Mouse (Mus musculus) left cerebral cortex, adult 2 months (tissue): ENCODE results near the gene Rpl27a. TPM values are rescaled to one million over a fixed set of nuclear protein-coding genes. Genes with fewer than 3 reads are reported as not detected.

Source experiments
- DNase-seq, 2 experiments: peaks; one replicate each; pipeline ENCODE4 v3.0.0; 2021 to 2022; ENCODE audit warnings: low spot score in 2 of 2, mixed read lengths in 1 of 2; ENCODE audit errors: extremely low spot score in 1 of 2
- H3K27ac ChIP-seq: fragments of 200-600 bp; 2 replicates; pipeline ENCODE4 v1.8.1; 2022
- H3K4me3 ChIP-seq: fragments of 200-600 bp; 2 replicates; pipeline ENCODE4 v1.8.1; 2022
- CTCF ChIP-seq: fragments of 200-600 bp; IDR thresholded peaks from 2 replicates; pipeline ENCODE4 v1.8.1; 2022; ENCODE audit warnings: antibody characterized with exemption, mild to moderate bottlenecking, moderate library complexity
- intact Hi-C: fragments of 180-260 bp; cut with DNase I; formaldehyde crosslinking; loops from one replicate; pipeline ENCODE4 v1.15.1; 2025
- total RNA-seq, 2 experiments: library from RNA; stranded (reverse); gene quantifications; 2 replicates each; pipeline ENCODE4 v1.2.3; 2021

The Rpl27a gene
- total RNA-seq, 2 experiments from 2014 or later, result 145 to 147 TPM

DNA sequence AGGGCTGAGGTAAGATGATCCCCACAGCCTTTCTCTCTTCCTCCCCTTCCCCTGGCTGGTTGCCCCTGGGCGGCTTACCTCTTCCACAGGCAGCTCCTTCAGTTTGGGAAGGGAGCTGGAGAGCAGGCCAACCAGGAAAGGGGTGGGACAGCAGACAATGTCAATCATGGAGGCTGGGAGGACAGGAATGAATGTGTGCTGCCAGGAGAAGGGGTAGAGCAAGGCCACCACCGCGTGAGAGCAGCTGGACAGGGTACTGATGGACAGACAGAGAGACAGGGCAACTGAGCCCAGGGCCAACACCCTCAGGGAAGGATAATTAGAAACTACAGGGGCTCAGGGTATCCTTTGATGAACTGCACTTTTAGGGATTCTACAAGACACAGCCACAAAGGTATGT, 8.6 kb downstream of the Rpl27a start:
- intact Hi-C loops, result no loop called here
- DNase-seq, result no peak
- H3K27ac ChIP-seq, result no peak overlapping the region
- no peak overlapping the region for H3K4me3 ChIP-seq
- TF ChIP-seq CTCF, result no peak

GRCm38 (mm10) chr7:109528356-109528755, 9.4 kb downstream of the Rpl27a start:
- peak; percentile 35 to 39 for DNase-seq
- intact Hi-C loops, result loop anchor here (2.0 kb wide), 1 partner anchor 190 kb away; no protein-coding TSS in a partner anchor
- Histone ChIP-seq H3K4me3 (no peak overlapping the region), H3K27ac (no peak overlapping the region)
- TF ChIP-seq CTCF, result peak; percentile 66

GRCm38 (mm10) chr7:109529741-109530140, 10.8 kb downstream of the Rpl27a start:
- DNase-seq, result no peak
- intact Hi-C loops, result loop anchor here (2.0 kb wide), 1 partner anchor 189 kb away; no protein-coding TSS in a partner anchor
- H3K27ac ChIP-seq, result no peak overlapping the region
- no peak overlapping the region for H3K4me3 ChIP-seq
- no peak for TF ChIP-seq CTCF

DNA sequence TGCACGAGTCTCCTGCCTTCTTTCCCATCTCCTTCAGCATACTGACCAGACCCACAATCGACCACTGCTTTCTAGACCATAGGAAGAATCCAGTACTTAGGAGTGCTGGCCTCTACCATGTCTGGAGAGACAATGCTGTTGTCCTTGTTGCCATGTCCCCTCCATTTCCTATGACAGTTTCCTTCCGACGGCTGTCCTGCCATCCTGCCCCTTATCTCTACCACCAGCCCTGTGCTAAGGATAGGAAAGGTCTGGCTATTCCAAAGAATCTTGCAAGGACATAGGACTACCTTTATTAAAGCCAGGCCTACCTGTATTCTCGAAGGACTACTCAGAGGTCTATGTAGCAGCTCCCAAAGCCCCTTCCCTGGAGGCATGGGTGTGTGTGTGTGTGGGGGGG, 12.6 kb downstream of the Rpl27a start:
- no peak for TF ChIP-seq CTCF
- Histone ChIP-seq H3K4me3 (no peak overlapping the region), H3K27ac (no peak overlapping the region; the same call in 1 of the 2 replicates)
- DNase-seq, result no peak
- intact Hi-C loops, result no loop called here

GRCm38 (mm10) chr7:109532691-109533090, 13.7 kb downstream of the Rpl27a start:
- DNase-seq, result no peak
- no peak overlapping the region for H3K4me3 ChIP-seq
- intact Hi-C loops, result no loop called here
- TF ChIP-seq CTCF, result no peak
- peak overlapping the region; percentile 44; the same call in 1 of the 2 replicates for H3K27ac ChIP-seq

- TF ChIP-seq CTCF, result no peak; the same call in 1 of the 2 replicates
- intact Hi-C loops, result no loop called here
- Histone ChIP-seq H3K4me3 (no peak overlapping the region), H3K27ac (peak overlapping the region; percentile 44; the same call in 1 of the 2 replicates)
- DNase-seq, result no peak
Observed at GRCm38 (mm10) chr7:109533129-109533528, 14.2 kb downstream of the Rpl27a start.

DNA sequence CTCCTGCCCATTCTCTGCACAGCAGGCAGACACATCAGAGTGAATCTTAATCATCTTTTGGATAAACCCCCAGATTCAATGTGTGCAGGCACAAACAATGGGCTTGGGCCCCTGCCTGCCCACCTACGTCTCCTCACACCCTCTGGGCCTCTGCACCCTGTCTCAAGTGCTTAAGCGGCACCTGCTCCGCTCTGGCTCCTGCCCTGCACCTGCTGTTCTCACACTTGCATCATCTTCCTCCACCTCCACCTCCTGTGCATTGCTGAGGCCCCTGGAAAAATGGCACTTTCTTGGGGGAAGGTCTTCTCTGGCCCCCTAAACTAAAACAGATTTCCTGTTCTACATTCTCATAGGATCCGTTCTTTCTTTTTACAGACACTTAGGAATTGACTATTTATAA, 14.9 kb downstream of the Rpl27a start:
- no peak for TF ChIP-seq CTCF
- H3K4me3 ChIP-seq, result no peak overlapping the region
- DNase-seq, result no peak
- H3K27ac ChIP-seq, result peak overlapping the region; percentile 19; the same call in 1 of the 2 replicates
- intact Hi-C loops, result no loop called here

DNA sequence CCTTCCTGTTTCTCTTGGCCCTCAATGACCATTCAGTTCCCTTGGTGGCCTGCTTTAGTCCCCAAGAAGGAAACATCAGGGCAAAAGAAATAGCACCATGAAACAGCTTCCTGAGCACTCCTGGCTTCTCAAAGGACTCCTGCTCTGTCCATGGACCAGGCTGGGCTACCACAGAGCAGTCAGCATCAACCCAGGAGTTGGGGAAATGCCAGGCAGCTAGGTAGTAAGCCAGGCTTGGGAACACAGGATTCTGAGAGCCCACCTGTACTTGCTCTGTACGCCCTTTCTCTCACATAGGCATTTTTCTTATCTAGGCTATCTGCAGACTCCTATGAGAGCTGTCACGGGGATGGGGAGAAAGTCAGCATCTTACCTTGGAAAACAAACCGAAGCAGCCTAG, 16.0 kb downstream of the Rpl27a start:
- Histone ChIP-seq H3K27ac (peak overlapping the region; percentile 3; the same call in 1 of the 2 replicates), H3K4me3 (no peak overlapping the region)
- no peak for TF ChIP-seq CTCF
- intact Hi-C loops, result no loop called here
- DNase-seq, result no peak

DNA sequence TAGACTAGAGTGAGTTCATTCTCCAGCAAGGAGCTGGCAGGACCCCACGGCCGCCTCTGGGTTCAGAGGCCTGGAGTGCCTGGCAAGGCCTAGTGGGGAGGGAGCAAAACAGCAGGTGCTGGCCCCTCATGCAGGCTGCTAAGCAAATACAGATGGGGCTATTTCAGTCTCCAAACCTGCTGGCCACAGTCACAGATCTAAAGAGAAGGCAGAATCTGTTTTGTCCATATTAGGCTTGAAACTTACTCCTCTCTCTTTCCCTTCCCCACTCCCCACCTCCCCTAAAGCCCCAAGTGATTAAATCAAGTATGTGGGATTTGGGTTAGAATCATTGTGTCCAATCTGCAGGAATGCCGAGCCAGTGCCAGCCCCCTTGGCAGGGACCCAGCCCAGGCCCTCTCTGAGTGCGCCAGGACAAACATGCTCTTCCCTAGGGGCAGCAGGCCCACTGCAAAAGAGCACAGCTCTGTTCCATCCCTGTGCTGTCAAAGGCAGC, 17.6 kb downstream of the Rpl27a start:
- peak overlapping the region; percentile 33 for H3K27ac ChIP-seq
- intact Hi-C loops, result no loop called here
- no peak; the same call in 1 of the 2 replicates for TF ChIP-seq CTCF
- H3K4me3 ChIP-seq, result no peak overlapping the region
- no peak for DNase-seq

DNA sequence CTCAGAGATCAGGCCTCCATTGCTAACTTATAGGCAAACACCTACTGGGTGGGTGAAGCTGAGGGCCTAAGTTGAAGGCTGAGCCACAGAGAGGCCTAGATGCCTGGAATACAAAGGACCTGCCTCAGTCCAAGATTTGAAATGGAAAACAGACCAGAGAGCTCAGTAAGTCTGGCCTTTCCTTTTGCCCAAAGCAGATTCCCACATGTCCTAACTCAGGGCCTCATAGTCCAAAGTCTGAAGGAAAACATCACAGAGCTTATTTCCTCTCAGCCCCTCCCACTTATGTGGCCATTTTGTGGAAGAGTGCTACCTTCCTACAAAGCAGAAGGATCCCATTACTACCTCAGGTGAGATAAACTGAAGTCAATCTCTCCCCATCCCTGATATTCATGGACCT, 22.0 kb downstream of the Rpl27a start:
- no peak for TF ChIP-seq CTCF
- Histone ChIP-seq H3K27ac (no peak overlapping the region), H3K4me3 (no peak overlapping the region)
- DNase-seq, result no peak
- intact Hi-C loops, result no loop called here

DNA sequence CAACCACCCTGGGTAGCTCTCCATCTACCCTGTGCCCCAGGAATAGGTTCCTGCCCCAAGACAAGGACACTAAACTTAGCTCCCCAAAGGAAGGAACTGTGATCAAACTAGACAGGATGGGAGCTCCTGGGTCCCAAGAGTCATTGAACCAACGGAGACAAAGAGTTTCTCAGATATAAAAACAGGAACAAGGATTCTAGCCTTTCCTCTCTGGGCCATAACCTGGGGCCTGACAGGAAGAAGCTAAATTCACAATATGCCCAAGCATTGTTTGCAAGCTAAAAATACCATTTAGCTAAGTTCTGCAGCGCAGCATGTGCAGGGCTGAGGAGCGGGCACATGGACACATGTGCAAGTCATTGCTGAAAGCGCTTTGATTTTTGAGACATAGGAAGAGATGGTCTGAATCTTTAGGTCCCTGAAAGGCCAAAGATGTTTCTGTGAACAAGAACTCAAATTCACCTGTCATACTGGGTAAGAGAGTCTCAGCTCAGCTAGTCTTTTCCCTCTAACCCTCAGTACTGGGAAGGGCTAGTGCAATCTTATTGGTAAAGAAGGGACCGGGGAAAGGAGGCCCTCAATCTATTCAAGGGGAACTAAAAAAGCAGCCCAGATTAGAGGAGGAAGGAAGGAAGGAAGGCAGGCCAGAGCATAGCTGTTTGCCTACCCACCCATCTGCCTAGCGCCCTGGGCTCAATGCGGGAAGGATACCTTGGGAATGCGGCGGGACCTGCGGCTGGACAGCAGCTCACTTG, 22.8 kb downstream of the Rpl27a start:
- Histone ChIP-seq H3K27ac (peak overlapping the region; percentile 11; the same call in 1 of the 2 replicates), H3K4me3 (no peak overlapping the region)
- no peak for DNase-seq
- intact Hi-C loops, result no loop called here
- no peak for TF ChIP-seq CTCF

- Histone ChIP-seq H3K4me3 (no peak overlapping the region), H3K27ac (peak overlapping the region; percentile 11; the same call in 1 of the 2 replicates)
- intact Hi-C loops, result no loop called here
- DNase-seq, result no peak
- TF ChIP-seq CTCF, result no peak
Observed at GRCm38 (mm10) chr7:109542364-109542628, 23.3 kb downstream of the Rpl27a start.

DNA sequence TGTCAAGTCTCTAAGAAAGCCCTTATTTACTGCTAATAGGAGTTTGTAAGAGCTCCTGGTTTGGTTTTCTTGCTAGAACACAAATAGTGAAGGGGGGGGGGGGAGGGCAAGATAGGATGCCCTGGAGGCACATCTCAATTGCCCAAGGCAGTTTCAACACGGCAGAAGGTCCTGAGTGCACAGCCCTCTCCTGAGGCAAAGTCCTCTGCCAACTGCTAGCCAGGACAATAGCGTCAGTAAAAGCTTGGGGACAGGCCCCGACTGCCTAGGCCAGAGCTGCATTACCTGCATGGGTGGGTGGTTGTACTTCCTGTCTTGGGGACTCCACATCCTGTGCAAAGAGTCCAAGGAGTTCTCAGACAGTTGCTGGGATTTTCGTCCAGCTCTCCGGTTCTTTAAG, 25.8 kb downstream of the Rpl27a start:
- H3K27ac ChIP-seq, result no peak overlapping the region

More for the DNA sequence above, 25.8 kb downstream of the Rpl27a start:
- no peak for DNase-seq
- H3K4me3 ChIP-seq, result no peak overlapping the region
- no peak for TF ChIP-seq CTCF
- intact Hi-C loops, result no loop called here
